Mouse (Mus musculus): Measurements from ENCODE around the gene Sytl2. TPM values are rescaled to one million over a fixed set of nuclear protein-coding genes. Genes with fewer than 3 reads are reported as not detected.

The Sytl2 gene
- 7.4 and 8.9 TPM in 2 replicates for polyA plus RNA-seq (2016; fragmentation: Nextera tagmentation; extraction: Ambion mirVana)

DNA sequence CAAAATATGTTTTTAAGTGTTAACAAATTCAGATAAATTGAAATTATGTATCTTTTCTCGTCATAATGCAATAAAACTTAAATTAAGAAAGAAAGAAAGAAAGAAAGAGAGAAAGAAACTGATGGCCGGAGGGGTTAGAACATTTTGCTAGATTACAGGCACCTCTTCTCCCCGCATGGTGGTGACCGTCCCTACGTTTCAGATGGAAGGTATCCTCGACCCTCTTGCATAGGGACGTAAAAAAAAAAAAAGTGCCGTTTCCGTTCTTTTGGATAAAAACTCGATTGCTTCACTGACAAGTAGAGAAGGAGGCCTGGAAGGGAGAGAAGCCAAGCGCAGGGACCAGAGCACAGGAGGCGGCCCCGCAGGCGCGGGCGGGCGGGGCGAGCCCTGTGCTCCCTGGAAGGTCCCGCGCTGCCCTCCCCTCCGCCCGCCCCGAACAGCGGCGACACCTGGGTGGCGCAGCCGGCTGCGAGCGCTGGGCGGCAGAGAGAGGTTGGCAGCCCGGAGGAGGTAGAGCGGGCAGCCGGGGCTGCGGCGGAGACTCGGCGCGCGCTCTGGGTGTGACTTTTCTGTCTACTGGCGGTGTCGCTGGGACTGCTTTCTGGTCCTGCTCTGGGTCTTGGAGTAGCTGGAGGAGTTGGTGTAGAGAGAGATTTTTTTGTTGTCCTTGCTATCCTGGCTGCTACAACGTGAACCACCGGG, at the start of gene Sytl2:
Gene Sytl2, plus strand, starts transcription at position 311 of the 705 bp plus-strand sequence.
- H3K27ac ChIP-seq = no peak within 1 kb of the TSS
- ATAC-seq (ENCODE audit: insufficient number of reproducible peaks, insufficient read depth, low FRiP score, low TSS enrichment) = 0 out of 2 replicates have a peak, but pooled peaks have one; percentile 36
- H3K27me3 ChIP-seq = peaks cover 14% of the 10 kb centered on the region
- H3K9ac ChIP-seq = peak within 1 kb of the TSS; percentile 55
- H3K4me1 ChIP-seq = no peaks in the 10 kb centered on the region
- H3K36me3 ChIP-seq = no peaks in the 10 kb centered on the region
- peak within 1 kb of the TSS; percentile 52 for H3K4me3 ChIP-seq
- no peaks in the 10 kb centered on the region for H3K9me3 ChIP-seq
- under 1% methylated on average over 43 of the region's 43 CpGs for WGBS
- peak within 1 kb of the TSS; percentile 79 for H3K4me2 ChIP-seq (replicated peaks)

DNA sequence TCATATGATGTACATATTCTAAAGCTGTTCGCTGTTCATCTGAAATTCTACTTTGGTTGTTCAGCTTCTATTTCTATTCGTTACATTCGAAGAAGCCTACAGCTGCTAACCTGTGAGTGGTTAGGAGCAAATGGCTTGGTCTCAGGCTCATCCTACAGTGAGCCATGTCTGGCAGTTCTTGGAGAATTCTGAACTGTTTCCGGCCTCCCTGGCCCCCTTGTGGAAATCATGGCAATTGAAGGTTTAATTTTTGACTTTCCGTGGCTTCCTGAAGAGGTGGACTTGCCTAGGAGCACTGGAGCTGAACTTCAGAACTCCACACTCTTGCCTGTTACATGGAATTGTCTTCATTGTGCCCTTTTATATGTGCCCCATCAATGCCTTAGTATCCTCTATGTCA, 49.1 kb upstream of the Sytl2 start:
- WGBS = 70% methylated on average over 5 of the region's 5 CpGs
- no peak for ATAC-seq (ENCODE audit: insufficient number of reproducible peaks, insufficient read depth, low FRiP score, low TSS enrichment)

DNA sequence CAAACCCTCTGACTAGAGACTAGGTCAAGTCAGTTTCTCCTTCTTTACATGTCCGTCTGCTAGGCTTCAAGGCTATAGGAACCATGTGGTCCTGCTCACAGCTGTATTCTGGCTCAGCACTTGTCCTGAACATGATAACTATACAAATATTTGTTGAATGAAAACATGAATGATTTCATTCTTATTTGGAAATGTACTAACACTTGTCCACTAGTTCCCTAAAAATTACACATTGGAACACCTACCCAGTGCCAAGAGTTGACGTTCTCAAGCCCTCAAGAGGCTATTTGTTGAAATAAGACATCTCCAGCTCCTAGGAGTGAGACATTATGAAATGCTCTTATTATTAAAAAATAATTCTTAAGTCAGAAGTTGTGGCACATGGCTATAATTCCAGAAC, 43.4 kb upstream of the Sytl2 start:
- Histone ChIP-seq H3K9me3 (no peaks in the 10 kb centered on the region), H3K4me3 (no peak overlapping the region), H3K27ac (no peak overlapping the region), H3K9ac (no peak overlapping the region), H3K27me3 (no peaks in the 10 kb centered on the region), H3K4me1 (no peaks in the 10 kb centered on the region), H3K4me2 (replicated peaks) (no peak overlapping the region), H3K36me3 (no peaks in the 10 kb centered on the region)
- no peak for ATAC-seq (ENCODE audit: insufficient number of reproducible peaks, insufficient read depth, low FRiP score, low TSS enrichment)
- 83% methylated on average over 2 of the region's 2 CpGs for WGBS

More for the DNA sequence above, 49.1 kb upstream of the Sytl2 start:
- no peaks in the 10 kb centered on the region for H3K36me3 ChIP-seq
- H3K27ac ChIP-seq = no peak overlapping the region
- H3K9me3 ChIP-seq = no peaks in the 10 kb centered on the region
- H3K4me2 ChIP-seq (replicated peaks) = no peak overlapping the region
- no peaks in the 10 kb centered on the region for H3K27me3 ChIP-seq
- H3K9ac ChIP-seq = no peak overlapping the region
- no peak overlapping the region for H3K4me3 ChIP-seq
- H3K4me1 ChIP-seq = no peaks in the 10 kb centered on the region

DNA sequence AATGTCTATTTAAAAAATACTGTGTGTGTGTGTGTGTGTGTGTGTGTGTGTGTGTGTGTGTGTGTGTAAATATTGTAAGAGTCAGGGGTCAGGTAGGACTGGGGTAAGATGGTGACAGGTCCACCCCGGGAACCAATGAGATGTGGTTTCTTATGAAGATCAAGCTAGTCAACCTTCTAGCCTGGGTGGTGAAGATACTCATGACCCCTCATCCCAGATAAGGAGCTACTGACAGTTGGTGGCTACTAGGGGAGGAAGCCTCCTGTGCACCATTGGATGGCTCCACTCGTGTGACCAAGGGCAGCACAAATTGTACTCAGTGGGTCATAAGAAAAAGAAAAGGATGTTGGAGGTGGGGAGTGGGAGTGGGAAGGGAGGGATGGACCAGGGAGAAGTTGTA, 42.2 kb upstream of the Sytl2 start:
- no peaks in the 10 kb centered on the region for H3K9me3 ChIP-seq
- H3K9ac ChIP-seq = no peak overlapping the region
- H3K27me3 ChIP-seq = no peaks in the 10 kb centered on the region
- H3K36me3 ChIP-seq = no peaks in the 10 kb centered on the region
- no peak overlapping the region for H3K4me2 ChIP-seq (replicated peaks)
- no peak overlapping the region for H3K27ac ChIP-seq
- WGBS = 79% methylated on average over 2 of the region's 2 CpGs
- no peak for ATAC-seq (ENCODE audit: insufficient number of reproducible peaks, insufficient read depth, low FRiP score, low TSS enrichment)
- H3K4me1 ChIP-seq = no peaks in the 10 kb centered on the region
- no peak overlapping the region for H3K4me3 ChIP-seq

DNA sequence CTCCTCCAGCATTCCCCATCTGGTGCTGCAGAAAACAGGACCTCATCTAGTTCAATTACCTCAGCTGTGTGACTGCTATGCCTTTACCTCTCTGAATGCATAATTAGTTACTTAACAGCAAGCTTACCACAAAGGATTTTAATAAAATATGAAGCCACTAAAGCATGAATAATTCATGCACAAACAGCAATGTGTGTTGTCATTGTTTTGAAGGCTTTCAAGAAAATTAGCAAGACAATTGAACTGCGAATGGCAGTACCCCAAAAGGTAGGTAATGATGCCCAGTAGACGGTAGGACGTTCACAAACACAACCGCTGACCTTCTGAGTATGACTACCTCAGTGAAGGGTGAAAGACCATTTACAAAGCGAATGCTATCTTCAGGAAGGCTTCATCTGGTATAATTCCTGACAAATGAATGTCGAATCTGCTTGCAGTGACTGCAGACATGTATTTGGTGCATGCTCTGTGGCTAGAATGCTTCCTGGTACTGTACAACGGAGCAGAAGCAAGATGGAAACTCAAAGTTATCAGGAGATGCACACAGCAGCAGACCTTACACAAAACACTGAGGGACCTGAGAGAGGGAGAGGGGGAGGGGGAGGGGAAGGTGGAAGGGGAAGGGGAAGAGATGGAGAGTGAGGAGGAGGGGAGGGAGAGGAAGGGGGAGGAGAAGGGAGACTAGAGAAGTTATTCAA, 40.0 kb upstream of the Sytl2 start:
- Histone ChIP-seq H3K27me3 (no peaks in the 10 kb centered on the region), H3K4me1 (peaks cover 4% of the 10 kb centered on the region; the same call in 1 of the 2 replicates), H3K4me3 (no peak overlapping the region), H3K36me3 (no peaks in the 10 kb centered on the region), H3K9ac (no peak overlapping the region), H3K4me2 (replicated peaks) (no peak overlapping the region), H3K27ac (no peak overlapping the region), H3K9me3 (no peaks in the 10 kb centered on the region)
- no peak for ATAC-seq (ENCODE audit: insufficient number of reproducible peaks, insufficient read depth, low FRiP score, low TSS enrichment)
- 42% methylated on average over 7 of the region's 7 CpGs for WGBS

DNA sequence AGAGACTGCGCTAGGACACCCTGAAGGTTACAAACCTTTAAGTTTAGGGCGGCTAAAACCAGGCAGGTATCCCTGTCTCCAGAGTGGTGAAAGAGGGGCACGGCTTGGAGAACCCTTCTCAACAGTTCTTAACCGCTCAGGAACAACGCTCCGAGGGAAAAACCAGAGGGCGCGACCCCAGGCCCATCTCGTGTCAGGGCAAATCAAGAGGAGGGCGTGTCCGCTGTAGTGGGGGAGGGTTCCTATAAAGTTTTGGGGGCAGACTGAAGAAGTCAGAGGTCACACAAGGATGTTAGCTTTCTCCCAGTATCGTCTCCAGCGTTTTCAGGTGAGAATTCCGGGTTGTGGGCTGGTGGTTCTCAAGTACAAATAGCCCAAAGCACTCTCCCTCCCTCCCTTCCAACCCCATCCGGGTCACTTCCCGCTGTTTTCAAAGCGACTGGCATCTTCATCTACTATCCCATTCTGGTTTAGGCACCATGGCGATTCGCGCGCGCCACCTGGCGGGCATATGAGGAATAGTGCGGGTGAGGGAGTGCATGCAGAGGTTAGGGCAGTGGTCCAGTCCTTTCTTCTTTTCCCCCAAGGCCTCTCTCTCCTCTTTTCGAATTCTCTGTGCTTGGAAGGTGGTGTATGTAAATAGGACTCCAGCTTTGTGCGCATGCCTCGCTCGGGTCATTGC, 36.6 kb upstream of the Sytl2 start, which contains the start of gene Ccdc83:
Gene Ccdc83, minus strand, starts transcription at position 489 of the 682 bp plus-strand sequence.
- no peaks in the 10 kb centered on the region for H3K9me3 ChIP-seq
- WGBS = 5% methylated on average over 28 of the region's 28 CpGs
- H3K27me3 ChIP-seq = no peaks in the 10 kb centered on the region
- peaks cover 4% of the 10 kb centered on the region; the same call in 1 of the 2 replicates for H3K4me1 ChIP-seq
- ATAC-seq (ENCODE audit: insufficient number of reproducible peaks, insufficient read depth, low FRiP score, low TSS enrichment) = peak; percentile 77; the same call in 1 of the 2 replicates
- peak within 1 kb of the TSS; percentile 22; the same call in 1 of the 2 replicates for H3K4me3 ChIP-seq
- no peak within 1 kb of the TSS for H3K27ac ChIP-seq
- peak within 1 kb of the TSS; percentile 39; the same call in 1 of the 2 replicates for H3K9ac ChIP-seq
- H3K4me2 ChIP-seq (replicated peaks) = peak within 1 kb of the TSS; percentile 58
- H3K36me3 ChIP-seq = no peaks in the 10 kb centered on the region

DNA sequence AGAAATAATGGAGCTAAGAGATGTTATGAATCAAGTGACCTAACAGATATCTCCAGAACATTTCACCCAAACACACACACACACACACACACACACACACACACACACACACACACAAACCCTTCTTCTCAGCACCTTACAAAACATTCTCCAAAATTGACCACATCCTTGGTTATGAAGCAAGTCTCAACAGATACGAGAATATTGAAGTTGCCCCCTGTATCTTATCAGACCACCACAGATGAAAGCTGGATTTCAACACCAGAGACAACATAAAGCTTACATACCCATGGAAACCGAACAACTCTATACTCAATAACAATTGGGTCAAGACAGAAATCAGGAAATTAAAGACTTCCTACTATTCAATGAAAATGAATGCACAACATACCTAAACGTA, 31.9 kb upstream of the Sytl2 start:
- ATAC-seq (ENCODE audit: insufficient number of reproducible peaks, insufficient read depth, low FRiP score, low TSS enrichment) = no peak
- H3K9ac ChIP-seq = no peak overlapping the region
- no peaks in the 10 kb centered on the region for H3K36me3 ChIP-seq
- H3K9me3 ChIP-seq = no peaks in the 10 kb centered on the region
- WGBS = 74% methylated on average over 3 of the region's 3 CpGs
- no peak overlapping the region for H3K4me2 ChIP-seq (replicated peaks)
- H3K27me3 ChIP-seq = no peaks in the 10 kb centered on the region
- H3K27ac ChIP-seq = no peak overlapping the region
- no peak overlapping the region for H3K4me3 ChIP-seq
- peaks cover 3% of the 10 kb centered on the region; the same call in 1 of the 2 replicates for H3K4me1 ChIP-seq

DNA sequence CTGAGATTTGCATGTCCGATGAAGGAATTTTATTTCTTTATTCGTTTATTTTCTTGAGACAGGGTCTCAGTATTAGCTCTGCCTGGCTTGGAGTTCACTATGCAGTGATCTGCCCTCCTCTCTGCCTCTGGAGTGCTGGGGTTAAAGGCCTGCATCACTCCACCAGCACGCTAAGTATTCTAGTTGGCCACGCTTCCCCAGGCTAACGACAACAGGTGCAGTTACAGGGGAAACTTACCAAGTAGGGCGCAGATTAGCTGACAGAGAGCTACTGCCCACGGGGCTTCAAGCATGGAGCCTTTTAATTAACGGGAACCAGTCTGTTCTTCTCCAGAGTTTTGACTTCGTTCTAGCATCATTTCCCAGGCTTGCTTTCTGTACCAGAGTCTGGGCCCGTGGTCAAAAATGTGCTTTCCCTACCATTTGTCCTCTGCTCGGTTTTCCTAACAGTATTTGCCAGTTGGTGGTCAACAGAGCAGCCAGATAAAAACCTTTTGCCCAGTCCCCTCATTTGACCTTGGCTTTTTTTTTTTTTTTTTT, 27.4 kb upstream of the Sytl2 start:
- H3K9ac ChIP-seq = no peak overlapping the region
- H3K9me3 ChIP-seq = no peaks in the 10 kb centered on the region
- H3K36me3 ChIP-seq = no peaks in the 10 kb centered on the region
- no peak overlapping the region for H3K27ac ChIP-seq
- 58% methylated on average over 11 of the region's 11 CpGs for WGBS
- H3K4me3 ChIP-seq = no peak overlapping the region
- no peak overlapping the region for H3K4me2 ChIP-seq (replicated peaks)
- H3K4me1 ChIP-seq = 0 out of 2 replicates have a peak, but pooled peaks cover 5% of the 10 kb centered on the region
- H3K27me3 ChIP-seq = no peaks in the 10 kb centered on the region
- ATAC-seq (ENCODE audit: insufficient number of reproducible peaks, insufficient read depth, low FRiP score, low TSS enrichment) = no peak

DNA sequence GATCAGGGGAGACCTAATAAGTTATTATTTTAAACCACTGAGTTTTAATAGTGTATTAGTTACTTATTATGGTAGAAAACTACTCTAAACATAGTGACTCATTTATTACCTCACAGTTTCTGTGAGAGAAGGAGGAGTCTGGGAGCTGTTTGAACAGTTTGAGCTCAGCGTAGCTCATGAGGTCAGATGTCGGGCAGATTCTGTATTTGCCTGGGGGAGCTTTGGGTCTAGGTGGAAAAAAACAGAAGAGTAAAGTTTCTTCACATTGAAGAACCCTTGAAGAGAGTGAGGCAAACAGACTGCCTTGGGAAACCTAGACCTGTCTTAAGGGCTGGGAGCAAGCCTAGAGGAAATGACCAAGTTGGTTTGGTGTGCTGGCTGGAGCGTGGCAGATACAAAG, 24.8 kb upstream of the Sytl2 start:
- no peak overlapping the region for H3K9ac ChIP-seq
- 63% methylated on average over 3 of the region's 3 CpGs for WGBS
- no peak overlapping the region for H3K4me2 ChIP-seq (replicated peaks)
- H3K27ac ChIP-seq = no peak overlapping the region
- H3K4me1 ChIP-seq = 0 out of 2 replicates have a peak, but pooled peaks cover 5% of the 10 kb centered on the region
- no peaks in the 10 kb centered on the region for H3K27me3 ChIP-seq
- no peaks in the 10 kb centered on the region for H3K36me3 ChIP-seq
- no peak overlapping the region for H3K4me3 ChIP-seq
- no peak for ATAC-seq (ENCODE audit: insufficient number of reproducible peaks, insufficient read depth, low FRiP score, low TSS enrichment)
- no peaks in the 10 kb centered on the region for H3K9me3 ChIP-seq

DNA sequence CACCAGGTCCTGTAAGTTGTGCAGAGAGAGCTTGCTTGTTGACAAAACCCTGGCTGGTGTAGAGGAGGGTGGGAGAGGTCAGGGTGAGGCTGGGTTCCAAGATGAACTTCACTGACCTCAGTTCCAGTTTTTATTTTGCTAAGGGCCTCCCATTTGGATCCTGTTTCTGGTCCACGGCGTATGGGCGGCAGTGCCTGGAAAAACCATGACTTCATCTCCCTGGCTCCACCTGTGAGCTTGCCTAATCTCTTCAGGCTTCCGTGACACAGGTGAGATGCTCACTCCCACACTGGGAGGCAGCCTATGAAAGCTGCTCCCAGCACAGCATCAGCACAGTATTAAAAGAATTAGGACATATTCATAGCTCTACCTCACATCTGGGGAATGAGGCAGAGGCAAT, 24.3 kb upstream of the Sytl2 start:
- H3K9ac ChIP-seq = no peak overlapping the region
- no peak overlapping the region for H3K27ac ChIP-seq
- H3K36me3 ChIP-seq = no peaks in the 10 kb centered on the region
- 50% methylated on average over 4 of the region's 4 CpGs for WGBS
- no peak overlapping the region for H3K4me2 ChIP-seq (replicated peaks)
- no peaks in the 10 kb centered on the region for H3K27me3 ChIP-seq
- H3K9me3 ChIP-seq = no peaks in the 10 kb centered on the region
- ATAC-seq (ENCODE audit: insufficient number of reproducible peaks, insufficient read depth, low FRiP score, low TSS enrichment) = no peak
- H3K4me1 ChIP-seq = 0 out of 2 replicates have a peak, but pooled peaks cover 5% of the 10 kb centered on the region
- H3K4me3 ChIP-seq = no peak overlapping the region

DNA sequence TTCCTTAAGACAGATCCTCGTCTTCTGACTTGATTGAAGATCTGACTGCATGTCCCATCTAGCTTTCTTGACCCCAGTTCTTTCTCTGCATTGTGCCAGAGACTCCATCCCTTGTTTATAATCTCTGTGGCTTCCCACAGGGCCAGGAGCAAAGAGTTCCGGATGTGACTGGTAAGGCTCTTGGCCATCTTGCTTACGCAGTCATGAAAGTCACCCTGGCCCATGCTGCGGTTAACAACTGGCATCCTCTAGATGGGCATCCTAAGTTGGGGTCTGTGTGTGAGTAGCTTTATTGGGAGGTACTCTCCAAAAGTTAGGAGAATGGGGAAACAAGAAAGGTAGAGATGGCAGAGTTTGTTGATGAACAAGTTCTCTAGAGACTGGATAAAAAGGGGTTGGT, 22.9 kb upstream of the Sytl2 start:
- no peaks in the 10 kb centered on the region for H3K9me3 ChIP-seq
- H3K36me3 ChIP-seq = no peaks in the 10 kb centered on the region
- no peak overlapping the region for H3K4me2 ChIP-seq (replicated peaks)
- H3K4me1 ChIP-seq = 0 out of 2 replicates have a peak, but pooled peaks cover 5% of the 10 kb centered on the region
- no peak overlapping the region for H3K27ac ChIP-seq
- no peak overlapping the region for H3K9ac ChIP-seq
- H3K4me3 ChIP-seq = no peak overlapping the region
- no peak for ATAC-seq (ENCODE audit: insufficient number of reproducible peaks, insufficient read depth, low FRiP score, low TSS enrichment)
- H3K27me3 ChIP-seq = no peaks in the 10 kb centered on the region
- 90% methylated on average over 4 of the region's 4 CpGs for WGBS

All from embryonic facial prominence, embryonic 12.5 days (tissue).